Mouse (Mus musculus): ENCODE measurements around the gene D10Wsu102e. TPM values are rescaled to one million over a fixed set of nuclear protein-coding genes. Genes with fewer than 3 reads are reported as not detected.
"Not testable (repeated sequence)": the region's sequence is repeated elsewhere in the genome, so short reads cannot be mapped to it uniquely, and the experiment has no call there.

The D10Wsu102e gene
- polyA plus RNA-seq, 1 experiment, result 0.50 TPM

DNA sequence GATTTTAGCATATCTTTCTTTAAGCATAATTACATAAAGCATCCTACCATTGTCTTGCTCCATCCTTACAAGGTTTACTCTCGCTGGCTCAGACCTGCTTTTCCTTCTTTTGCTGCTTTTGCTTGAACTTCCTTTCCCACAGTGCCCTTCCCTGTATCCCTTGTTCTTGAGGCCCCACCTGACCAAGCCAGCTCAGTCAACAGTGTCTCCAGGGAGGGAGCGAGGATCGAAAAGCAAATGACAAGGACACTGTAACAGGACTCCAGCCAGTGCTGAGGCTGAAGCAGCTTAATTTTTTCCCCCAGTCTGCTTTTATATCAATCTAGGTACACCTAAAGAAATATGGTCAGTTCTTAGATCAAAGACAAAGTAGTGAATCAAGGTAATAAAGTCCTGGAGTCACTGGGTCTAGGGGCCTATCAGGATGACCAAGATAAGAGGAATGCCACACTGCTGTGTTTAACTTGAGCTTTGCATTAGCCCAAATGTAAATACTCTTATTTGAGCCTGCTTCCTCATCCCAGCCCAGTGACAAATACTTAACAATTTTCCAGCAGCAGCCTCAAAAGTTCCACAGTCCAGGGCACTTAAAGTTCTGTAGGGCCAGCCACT is 14.1 kb downstream of the D10Wsu102e start:
- no peak overlapping the region for H3K4me3 ChIP-seq
- TF ChIP-seq TCF12 (IDR thresholded peaks at IDR 0.05; ENCODE audit: insufficient read depth, poor library complexity, severe bottlenecking), result no peak
- no peak for TF ChIP-seq CEBPB (IDR thresholded peaks at IDR 0.05; ENCODE audit: insufficient read depth, poor library complexity, severe bottlenecking)
- no peak for TF ChIP-seq E2F4 (IDR thresholded peaks at IDR 0.05; ENCODE audit: insufficient read depth)
- no peak for TF ChIP-seq MAX (IDR thresholded peaks at IDR 0.05; ENCODE audit: low read depth)
- TF ChIP-seq USF1 (IDR thresholded peaks at IDR 0.05; ENCODE audit: low read depth), result no peak
- TF ChIP-seq SRF (IDR thresholded peaks at IDR 0.05; ENCODE audit: control insufficient read depth, insufficient read length, low read depth), result no peak
- no peak for TF ChIP-seq TCF3 (IDR thresholded peaks at IDR 0.05; ENCODE audit: insufficient read length, low read depth)
- TF ChIP-seq MYOD1 (IDR thresholded peaks at IDR 0.05; ENCODE audit: control insufficient read depth in 1 of 3, insufficient read length in 2 of 3, low read depth in 2 of 3), result no peak
- TF ChIP-seq POLR2AphosphoS2 (IDR thresholded peaks at IDR 0.05; ENCODE audit: insufficient read length, low read depth), result no peak
- no peak for TF ChIP-seq POLR2A (IDR thresholded peaks at IDR 0.05; ENCODE audit: insufficient read length, low read depth)
- no peak for TF ChIP-seq MYOG (IDR thresholded peaks at IDR 0.05; ENCODE audit: control insufficient read depth in 1 of 3, insufficient read depth in 1 of 3, insufficient read length in 2 of 3, low read depth in 2 of 3)
- TF ChIP-seq REST (IDR thresholded peaks at IDR 0.05; ENCODE audit: insufficient read depth, insufficient read length), result no peak
- no peak overlapping the region for H3ac ChIP-seq (ENCODE audit: control insufficient read depth, insufficient read length)
- no peak overlapping the region for H3K4me2 ChIP-seq (ENCODE audit: low read depth)
- peaks cover 33% of the 10 kb centered on the region for H3K36me3 ChIP-seq (ENCODE audit: control insufficient read depth, insufficient read depth)
- no peaks in the 10 kb centered on the region for H3K27me3 ChIP-seq (ENCODE audit: control insufficient read depth, insufficient read depth, insufficient read length)
- no peaks in the 10 kb centered on the region for H3K79me2 ChIP-seq (ENCODE audit: control insufficient read depth, insufficient read depth)

DNA sequence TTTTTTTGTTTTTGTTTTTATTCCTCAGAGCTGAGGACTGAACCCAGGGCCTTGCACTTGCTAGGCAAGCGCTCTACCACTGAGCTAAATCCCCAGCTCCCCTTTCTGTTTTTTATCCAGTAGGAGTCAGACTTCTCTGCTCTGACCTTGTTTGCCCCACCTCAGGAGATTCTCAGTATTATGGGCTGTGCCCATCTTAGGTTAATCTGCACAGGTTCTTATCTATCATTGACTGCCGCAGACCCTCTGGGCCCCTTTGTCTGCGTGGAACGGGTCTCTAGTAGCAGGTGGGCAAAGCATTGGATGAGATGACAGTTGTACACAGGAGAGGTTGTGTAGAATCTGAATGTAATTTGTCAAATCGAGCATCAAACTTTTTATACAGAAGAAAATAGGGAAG is 15.4 kb downstream of the D10Wsu102e start:
- H3ac ChIP-seq (ENCODE audit: control insufficient read depth, insufficient read length); H3K4me2 ChIP-seq (ENCODE audit: low read depth); H3K79me2 ChIP-seq (ENCODE audit: control insufficient read depth, insufficient read depth); H3K27me3 ChIP-seq (ENCODE audit: control insufficient read depth, insufficient read depth, insufficient read length); H3K4me3 ChIP-seq: not testable (repeated sequence)
- peaks cover 20% of the 10 kb centered on the region for H3K36me3 ChIP-seq (ENCODE audit: control insufficient read depth, insufficient read depth)

GRCm38 (mm10) chr10:83376911-83377682 is 17.1 kb downstream of the D10Wsu102e start:
- TF ChIP-seq SRF (IDR thresholded peaks at IDR 0.05; ENCODE audit: control insufficient read depth, insufficient read length, low read depth) (no peak), POLR2A (IDR thresholded peaks at IDR 0.05; ENCODE audit: insufficient read length, low read depth) (no peak), MYOG (IDR thresholded peaks at IDR 0.05; ENCODE audit: control insufficient read depth in 1 of 3, insufficient read depth in 1 of 3, insufficient read length in 2 of 3, low read depth in 2 of 3) (no peak), E2F4 (IDR thresholded peaks at IDR 0.05; ENCODE audit: insufficient read depth) (no peak), REST (IDR thresholded peaks at IDR 0.05; ENCODE audit: insufficient read depth, insufficient read length) (no peak), MAX (IDR thresholded peaks at IDR 0.05; ENCODE audit: low read depth) (no peak), TCF12 (IDR thresholded peaks at IDR 0.05; ENCODE audit: insufficient read depth, poor library complexity, severe bottlenecking) (no peak), TCF3 (IDR thresholded peaks at IDR 0.05; ENCODE audit: insufficient read length, low read depth) (no peak), USF1 (IDR thresholded peaks at IDR 0.05; ENCODE audit: low read depth) (no peak), MYOD1 (IDR thresholded peaks at IDR 0.05; ENCODE audit: control insufficient read depth in 1 of 3, insufficient read length in 2 of 3, low read depth in 2 of 3) (no peak), POLR2AphosphoS2 (IDR thresholded peaks at IDR 0.05; ENCODE audit: insufficient read length, low read depth) (no peak), CEBPB (IDR thresholded peaks at IDR 0.05; ENCODE audit: insufficient read depth, poor library complexity, severe bottlenecking) (no peak)
- Histone ChIP-seq H3K79me2 (ENCODE audit: control insufficient read depth, insufficient read depth) (no peaks in the 10 kb centered on the region), H3K27me3 (ENCODE audit: control insufficient read depth, insufficient read depth, insufficient read length) (no peaks in the 10 kb centered on the region), H3ac (ENCODE audit: control insufficient read depth, insufficient read length) (no peak overlapping the region), H3K4me2 (ENCODE audit: low read depth) (no peak overlapping the region), H3K36me3 (ENCODE audit: control insufficient read depth, insufficient read depth) (peaks cover 11% of the 10 kb centered on the region), H3K4me3 (no peak overlapping the region)

DNA sequence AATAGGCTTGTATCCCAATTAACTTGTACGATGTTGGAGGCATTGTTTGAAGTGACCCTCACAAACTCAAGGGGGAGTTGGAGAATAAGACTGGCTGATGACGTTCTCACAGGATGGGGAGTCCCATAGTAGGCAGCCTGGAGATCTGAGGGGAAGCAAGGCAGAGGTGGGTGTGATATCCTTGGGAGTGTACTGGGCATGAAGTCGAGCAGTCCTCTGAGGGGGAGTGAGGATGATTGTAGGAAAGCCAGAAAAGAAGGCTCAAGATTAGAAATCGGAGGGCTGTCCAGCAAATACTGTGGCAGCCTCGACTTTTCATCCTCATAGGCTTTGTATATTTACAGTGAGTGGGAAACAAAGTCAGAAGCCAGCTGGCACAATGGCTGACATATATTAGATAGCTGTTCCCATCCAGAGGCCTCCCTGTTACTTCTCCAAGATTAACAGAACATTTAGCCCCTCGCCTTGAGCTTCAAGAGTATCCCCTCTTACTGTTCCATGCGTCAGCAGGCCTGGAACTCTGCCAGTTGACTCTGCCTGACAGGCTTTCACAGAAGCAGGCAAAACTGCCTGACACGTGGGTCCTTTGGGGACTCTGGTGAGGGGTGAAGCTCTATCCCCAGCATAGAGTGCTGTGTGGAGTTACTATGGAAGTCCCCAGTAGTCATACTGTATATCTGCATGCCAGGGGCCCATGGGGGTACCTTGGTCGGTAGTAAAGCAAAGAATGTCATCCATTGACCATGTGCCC is 18.2 kb downstream of the D10Wsu102e start:
- H3K27me3 ChIP-seq (ENCODE audit: control insufficient read depth, insufficient read depth, insufficient read length), result no peaks in the 10 kb centered on the region
- no peak for TF ChIP-seq TCF12 (IDR thresholded peaks at IDR 0.05; ENCODE audit: insufficient read depth, poor library complexity, severe bottlenecking)
- no peak for TF ChIP-seq E2F4 (IDR thresholded peaks at IDR 0.05; ENCODE audit: insufficient read depth)
- no peak for TF ChIP-seq REST (IDR thresholded peaks at IDR 0.05; ENCODE audit: insufficient read depth, insufficient read length)
- TF ChIP-seq POLR2AphosphoS2 (IDR thresholded peaks at IDR 0.05; ENCODE audit: insufficient read length, low read depth), result no peak
- TF ChIP-seq MYOG (IDR thresholded peaks at IDR 0.05; ENCODE audit: control insufficient read depth in 1 of 3, insufficient read depth in 1 of 3, insufficient read length in 2 of 3, low read depth in 2 of 3), result no peak
- no peak for TF ChIP-seq MYOD1 (IDR thresholded peaks at IDR 0.05; ENCODE audit: control insufficient read depth in 1 of 3, insufficient read length in 2 of 3, low read depth in 2 of 3)
- TF ChIP-seq POLR2A (IDR thresholded peaks at IDR 0.05; ENCODE audit: insufficient read length, low read depth), result no peak
- no peak for TF ChIP-seq USF1 (IDR thresholded peaks at IDR 0.05; ENCODE audit: low read depth)
- no peak for TF ChIP-seq SRF (IDR thresholded peaks at IDR 0.05; ENCODE audit: control insufficient read depth, insufficient read length, low read depth)
- TF ChIP-seq MAX (IDR thresholded peaks at IDR 0.05; ENCODE audit: low read depth), result no peak
- TF ChIP-seq CEBPB (IDR thresholded peaks at IDR 0.05; ENCODE audit: insufficient read depth, poor library complexity, severe bottlenecking), result no peak
- TF ChIP-seq TCF3 (IDR thresholded peaks at IDR 0.05; ENCODE audit: insufficient read length, low read depth), result no peak
- no peak overlapping the region for H3K4me2 ChIP-seq (ENCODE audit: low read depth)
- no peak overlapping the region for H3K4me3 ChIP-seq
- H3K36me3 ChIP-seq (ENCODE audit: control insufficient read depth, insufficient read depth), result peaks cover 9% of the 10 kb centered on the region
- no peaks in the 10 kb centered on the region for H3K79me2 ChIP-seq (ENCODE audit: control insufficient read depth, insufficient read depth)
- no peak overlapping the region for H3ac ChIP-seq (ENCODE audit: control insufficient read depth, insufficient read length)
